Mouse (Mus musculus) urinary bladder, postnatal 4 days (tissue): ENCODE results near the gene Mterf1b.

Experiments used
- DNase-seq, 2 experiments: peaks; one replicate each; pipeline ENCODE4 v3.0.0; 2021 to 2022; ENCODE audit warnings: low spot score in 2 of 2

Mterf1b gene

GRCm38 (mm10) chr5:4245004-4245403 is 52.8 kb downstream of the Mterf1b start:
- DNase-seq = no peak

GRCm38 (mm10) chr5:4246095-4246494 is 53.9 kb downstream of the Mterf1b start:
- DNase-seq = no peak
